Mouse (Mus musculus): Measurements from ENCODE around the gene Plin5.

GRCm38 (mm10) chr17:56136558-56136957, 19.2 kb upstream of the Plin5 start:
- TF ChIP-seq CTCF (IDR thresholded peaks at IDR 0.05; ENCODE audit: insufficient read depth, low read length) (no peak), POLR2A (IDR thresholded peaks at IDR 0.05; ENCODE audit: borderline replicate concordance, extremely low read depth, low read depth, low read length) (no peak)

All from lung, adult 2 months (tissue).